Mouse (Mus musculus): ENCODE data around the gene Cab39.

DNA sequence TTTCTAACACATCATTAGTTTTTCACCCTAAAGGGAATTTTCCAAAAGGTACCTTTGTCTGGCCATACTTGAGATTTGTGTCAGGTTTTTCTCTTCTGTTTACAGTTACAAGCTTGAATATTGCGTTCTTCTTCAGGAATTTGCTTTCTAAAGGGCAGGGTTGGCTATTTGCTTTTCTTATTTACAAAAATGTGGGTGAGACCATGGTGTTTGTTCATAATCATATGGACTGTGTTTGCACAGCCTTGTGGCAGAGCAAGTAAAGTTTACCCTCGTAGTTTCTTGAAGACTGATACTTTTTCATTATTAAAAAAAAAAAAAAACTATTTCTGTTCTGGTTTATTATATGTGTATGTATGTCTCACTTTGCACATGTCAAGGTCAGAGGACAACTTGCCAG is 17.5 kb downstream of the Cab39 start:
- TF ChIP-seq POLR2A (IDR thresholded peaks at IDR 0.05; ENCODE audit: insufficient read depth, low read depth, low read length) = no peak
- TF ChIP-seq CTCF (IDR thresholded peaks at IDR 0.05) = no peak

Measured in heart, adult 2 months (tissue).